Mouse (Mus musculus): ENCODE measurements around the gene Ggn. TPM values are rescaled to one million over a fixed set of nuclear protein-coding genes. Genes with fewer than 3 reads are reported as not detected.
A peak's percentile ranks its signal among the peaks of the same experiment; 100 is the strongest.
"Not testable (repeated sequence)": the region's sequence is repeated elsewhere in the genome, so short reads cannot be mapped to it uniquely, and the experiment has no call there.

Ggn gene
- total RNA-seq, 2 experiments from 2014 or later: 1.0 to 1.1 TPM

DNA sequence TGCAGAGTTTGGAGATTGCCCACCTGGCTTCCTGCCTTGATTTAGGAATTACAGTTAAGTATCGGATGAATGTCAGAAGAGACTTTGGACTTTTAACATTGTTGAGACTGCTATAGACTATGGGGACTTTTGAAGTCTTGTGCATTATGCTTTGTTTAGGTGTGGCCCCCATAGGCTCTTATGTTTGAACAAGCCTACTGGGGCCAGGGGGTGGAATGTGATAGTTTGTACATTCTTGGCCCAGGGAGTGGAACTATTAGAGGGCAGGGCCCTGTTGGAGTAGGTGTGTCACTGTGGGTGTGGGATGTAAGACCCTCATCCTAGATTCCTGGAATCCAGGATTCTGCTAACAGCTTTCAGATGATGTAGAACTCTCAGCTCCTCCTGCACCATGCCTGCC lies 24.2 kb downstream of the Ggn start:
- intact Hi-C loops (cut with DNase I); DNase-seq (ENCODE audit: low spot score in 2 of 2): not testable (repeated sequence)

DNA sequence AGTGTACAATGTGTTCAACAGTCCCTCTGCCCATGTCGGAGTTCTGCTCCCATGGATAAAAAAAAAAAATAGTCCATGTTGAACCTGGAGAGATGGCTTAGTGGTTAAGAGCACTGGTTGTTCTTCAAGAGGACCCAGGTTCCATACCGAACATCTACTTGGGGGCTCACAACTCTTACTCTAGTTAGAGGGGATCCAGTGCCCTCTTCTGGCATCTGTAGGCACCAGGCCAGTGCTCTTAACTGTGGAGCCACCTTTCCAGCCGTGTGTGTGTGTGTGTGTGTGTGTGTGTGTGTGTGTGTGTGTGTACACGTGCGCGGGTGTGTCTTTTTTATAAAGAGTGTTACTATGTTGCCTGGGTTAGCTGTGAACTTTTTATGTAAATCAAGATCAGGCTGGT lies 32.6 kb downstream of the Ggn start:
- intact Hi-C loops (cut with DNase I): no loop called here
- no peak for DNase-seq (ENCODE audit: low spot score in 2 of 2)

DNA sequence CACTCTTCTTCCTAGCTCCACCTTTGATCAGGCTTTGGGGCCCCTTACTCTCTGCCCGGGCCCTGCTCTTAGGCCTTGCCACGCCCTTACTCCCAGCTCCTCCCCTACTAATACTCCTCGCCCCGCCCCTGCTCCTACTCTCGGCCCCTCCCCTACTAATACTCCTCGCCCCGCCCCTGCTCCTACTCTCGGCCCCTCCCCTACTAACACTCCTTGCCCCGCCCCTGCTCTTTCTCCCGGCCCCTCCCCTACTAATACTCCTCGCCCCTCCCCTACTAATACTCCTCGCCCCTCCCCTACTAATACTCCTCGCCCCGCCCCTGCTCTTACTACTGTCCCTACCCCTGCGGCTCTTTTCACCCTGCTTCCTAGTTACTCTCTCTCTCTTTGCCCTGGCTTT lies 41.0 kb downstream of the Ggn start:
- DNase-seq (ENCODE audit: low spot score in 2 of 2); intact Hi-C loops (cut with DNase I): not testable (repeated sequence)

DNA sequence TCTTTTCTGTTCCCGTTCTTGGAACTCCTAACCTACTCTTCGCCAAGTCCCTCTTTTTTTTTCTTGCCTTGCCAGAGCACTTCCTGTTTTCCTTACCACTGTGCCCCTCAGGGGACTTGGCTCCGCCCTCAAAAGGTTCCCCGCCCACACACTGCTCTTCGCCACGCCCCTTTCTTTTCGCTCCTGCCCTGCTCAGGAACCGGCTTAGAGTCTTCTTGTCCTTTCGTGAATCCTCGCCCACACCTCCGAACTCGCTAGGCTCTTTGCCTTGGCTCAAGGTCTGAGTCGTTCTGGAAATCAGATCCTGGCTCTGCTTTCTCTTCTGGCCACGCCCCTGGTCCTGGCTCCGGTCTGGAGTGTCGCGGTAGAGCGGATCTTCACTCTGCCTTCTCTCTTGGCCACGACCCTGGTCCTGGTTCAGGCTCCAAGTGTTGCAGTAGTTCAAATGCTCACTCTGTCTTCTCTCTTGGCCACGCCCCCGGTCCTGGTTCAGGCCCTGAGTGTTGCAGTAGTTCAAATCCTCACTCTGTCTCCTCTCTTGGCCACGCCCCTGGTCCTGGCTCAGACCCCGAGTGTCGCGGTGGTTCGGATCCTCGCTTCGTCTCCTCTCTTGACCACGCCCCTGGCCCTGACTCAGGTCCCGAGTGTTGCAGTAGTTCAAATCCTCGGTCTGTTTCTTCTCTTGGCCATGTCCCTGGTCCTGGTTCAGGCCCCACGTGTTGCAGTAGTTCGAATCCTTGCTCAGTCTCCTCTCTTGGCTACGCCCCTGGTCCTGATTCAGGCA lies 41.6 kb downstream of the Ggn start:
- intact Hi-C loops (cut with DNase I): no loop called here
- peak; percentile 34 to 46 for DNase-seq (ENCODE audit: low spot score in 2 of 2)

GRCm38 (mm10) chr7:29212199-29212765 lies 42.3 kb downstream of the Ggn start:
- no peak for DNase-seq (ENCODE audit: low spot score in 2 of 2)
- intact Hi-C loops (cut with DNase I): no loop called here

DNA sequence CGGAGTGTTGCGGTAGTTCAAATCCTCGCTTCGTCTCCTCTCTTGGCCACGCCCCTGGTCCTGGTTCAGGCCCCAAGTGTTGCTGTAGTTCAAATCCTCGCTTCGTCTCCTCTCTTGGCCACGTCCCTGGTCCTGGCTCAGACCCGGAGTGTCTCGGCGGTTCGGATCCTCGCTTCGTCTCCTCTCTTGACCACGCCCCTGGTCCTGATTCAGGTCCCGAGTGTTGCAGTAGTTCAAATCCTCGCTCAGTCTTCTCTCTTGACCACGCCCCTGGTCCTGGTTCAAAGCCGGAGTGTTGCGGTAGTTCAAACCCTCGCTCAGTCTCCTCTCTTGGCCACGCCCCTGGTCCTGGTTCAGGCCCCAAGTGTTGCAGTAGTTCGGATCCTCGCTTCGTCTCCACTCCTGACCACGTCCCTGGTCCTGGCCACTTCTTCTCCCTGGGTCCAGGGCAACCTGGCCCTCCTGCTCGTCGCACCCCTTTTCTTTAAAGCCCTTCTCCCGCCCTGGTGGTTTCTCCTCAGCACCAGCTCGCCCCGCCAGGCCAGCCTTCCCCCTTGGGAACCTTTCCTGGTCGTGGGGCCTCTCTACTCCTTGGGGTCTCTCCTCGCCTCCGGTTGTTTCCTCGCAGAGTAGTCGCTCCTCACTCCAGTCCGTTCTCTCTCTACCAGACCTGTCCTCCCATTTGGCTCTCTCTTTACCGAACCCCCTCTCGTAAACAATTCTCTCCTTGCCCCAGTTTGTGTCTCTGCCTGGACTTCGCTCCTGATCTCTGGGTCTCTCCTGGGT lies 43.0 kb downstream of the Ggn start:
- intact Hi-C loops (cut with DNase I); DNase-seq (ENCODE audit: low spot score in 2 of 2): not testable (repeated sequence)

GRCm38 (mm10) chr7:29213675-29214082 lies 43.7 kb downstream of the Ggn start, which contains the start of gene Catsperg1:
Gene Catsperg1, minus strand, starts transcription at chr7:29214035.
- intact Hi-C loops (cut with DNase I): no loop called here
- no peak for DNase-seq (ENCODE audit: low spot score in 2 of 2)

- DNase-seq (ENCODE audit: low spot score in 2 of 2): no peak
- intact Hi-C loops (cut with DNase I): no loop called here
These were observed 44.2 kb downstream of the Ggn start for GRCm38 (mm10) chr7:29214236-29214635.

DNA sequence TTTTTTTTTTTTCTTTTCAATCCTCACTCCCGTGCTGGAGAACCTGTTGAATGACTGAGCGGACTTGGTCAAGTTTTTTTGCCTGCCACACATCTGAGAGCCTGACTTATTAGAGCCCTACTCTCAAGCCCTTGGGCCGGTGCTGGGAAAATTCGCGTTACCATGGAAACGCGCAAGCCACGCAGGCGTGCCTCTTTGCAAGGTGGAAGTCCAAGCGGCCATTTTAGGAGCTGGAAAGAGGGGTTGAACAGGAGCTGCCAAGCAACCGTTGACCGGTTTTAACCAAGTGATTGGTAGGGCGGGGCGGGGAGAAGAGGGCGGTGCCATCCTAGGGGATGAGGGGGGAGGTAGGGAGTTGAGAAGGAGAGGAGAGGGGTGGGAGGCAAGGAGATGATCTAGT lies 44.8 kb downstream of the Ggn start:
- intact Hi-C loops (cut with DNase I): no loop called here
- no peak for DNase-seq (ENCODE audit: low spot score in 2 of 2)

Other genes with a start within 250 kb of the Ggn start
- gene Actn4, start 207.9 kb upstream of the Ggn start, total RNA-seq (2021): 100 to 1,000 TPM; 190 to 202 TPM
- gene Eif3k, start 188.3 kb upstream of the Ggn start, total RNA-seq (2021): 100 to 1,000 TPM; 175 to 185 TPM
- 1 to 10 TPM; 1.7 to 1.8 TPM for gene Map4k1, start 188.2 kb upstream of the Ggn start, total RNA-seq (2021)
- gene Ryr1, start 45.0 kb upstream of the Ggn start, total RNA-seq (2021): 1 to 10 TPM; 4.7 to 8.9 TPM
- gene Rasgrp4, start 35.4 kb upstream of the Ggn start, total RNA-seq (2021): 1 to 10 TPM; 1.1 to 1.8 TPM
- 10 to 100 TPM; 35.9 to 40.6 TPM for gene Fam98c, start 14.0 kb upstream of the Ggn start, total RNA-seq (2021)
- gene Spred3, start 201 bp downstream of the Ggn start, total RNA-seq (2021): 10 to 100 TPM; 52.3 to 57.9 TPM
- gene Psmd8, start 10.5 kb downstream of the Ggn start, total RNA-seq (2021): 100 to 1,000 TPM; 137 to 145 TPM
- under 1 TPM; 0.76 to 0.99 TPM for gene Catsperg1, start 43.8 kb downstream of the Ggn start, total RNA-seq (2021)
- gene Kcnk6, start 62.3 kb downstream of the Ggn start, total RNA-seq (2021): 1 to 10 TPM; 2.2 to 3.2 TPM
- gene Yif1b, start 68.1 kb downstream of the Ggn start, total RNA-seq (2021): 10 to 100 TPM; 48.5 to 52.0 TPM
- not detected for gene 2200002D01Rik, start 78.3 kb downstream of the Ggn start, total RNA-seq (2021)
- 10 to 100 TPM; 21.1 to 24.4 TPM for gene Spint2, start 111.7 kb downstream of the Ggn start, total RNA-seq (2021)
- gene Ppp1r14a, start 119.1 kb downstream of the Ggn start, total RNA-seq (2021): 10 to 100 TPM; 13.6 to 14.2 TPM
- 100 to 1,000 TPM; 110 to 115 TPM for gene Dpf1, start 133.7 kb downstream of the Ggn start, total RNA-seq (2021)

All from left cerebral cortex, postnatal 25 days (tissue).